Mouse (Mus musculus) spleen, postnatal 10 days (tissue): ENCODE data around the gene Tgm7.

Source experiments
- DNase-seq, 2 experiments: peaks; one replicate each; pipeline ENCODE4 v3.0.0; 2021 to 2022; ENCODE audit warnings: low spot score in 2 of 2

The Tgm7 gene

GRCm38 (mm10) chr2:121071871-121072270 lies 37.7 kb downstream of the Tgm7 start:
- DNase-seq, result no peak

DNA sequence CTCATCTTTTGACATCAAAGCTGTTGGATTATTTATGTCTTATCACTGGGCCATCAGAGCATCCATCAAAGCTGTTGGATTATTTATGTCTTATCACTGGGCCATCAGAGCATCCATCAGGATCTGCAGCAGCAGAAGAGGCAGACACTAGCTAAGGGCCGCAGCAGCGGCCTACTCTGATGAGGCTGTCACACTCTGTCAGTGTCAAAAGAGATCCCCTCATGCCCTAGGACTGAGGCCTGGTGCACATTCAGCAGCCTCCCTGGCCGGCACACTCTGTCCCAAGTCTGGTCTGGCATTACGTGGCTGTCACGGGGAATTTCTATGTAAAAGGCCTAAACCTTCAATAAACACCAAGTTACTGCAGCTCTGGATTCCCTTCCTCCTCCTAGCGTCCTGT lies 40.1 kb downstream of the Tgm7 start:
- DNase-seq, result no peak

- no peak for DNase-seq
These were observed 42.5 kb downstream of the Tgm7 start for GRCm38 (mm10) chr2:121067116-121067515.

GRCm38 (mm10) chr2:121061315-121061714 lies 48.3 kb downstream of the Tgm7 start:
- DNase-seq, result no peak

- DNase-seq, result no peak
These were observed 51.6 kb downstream of the Tgm7 start for GRCm38 (mm10) chr2:121057997-121058396.

GRCm38 (mm10) chr2:121055915-121056314 lies 53.7 kb downstream of the Tgm7 start:
- DNase-seq, result peak in 1 of 2 experiments; percentile 53

- no peak for DNase-seq
These were observed 55.5 kb downstream of the Tgm7 start for GRCm38 (mm10) chr2:121054060-121054459.

- DNase-seq, result no peak
These were observed 57.4 kb downstream of the Tgm7 start for GRCm38 (mm10) chr2:121052176-121052575.

DNA sequence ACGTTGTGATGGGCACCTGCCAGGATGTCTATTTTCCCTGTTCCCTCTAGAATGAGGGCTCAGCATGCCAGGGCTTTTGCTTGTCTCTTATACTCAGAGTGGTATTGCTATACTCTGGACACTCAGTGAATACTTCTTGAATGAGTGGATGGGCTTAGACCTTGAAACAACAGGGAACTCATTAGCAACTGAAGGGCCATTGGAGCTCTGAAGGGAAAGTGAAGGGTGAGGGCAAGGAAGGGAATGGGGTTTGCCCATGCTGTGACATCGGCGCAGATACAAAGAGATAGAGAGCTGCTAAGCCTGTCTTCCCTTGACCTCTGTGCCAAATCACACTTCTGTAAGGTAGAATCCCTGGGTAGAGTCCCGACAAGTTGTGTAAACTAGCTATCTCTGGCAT lies 63.9 kb downstream of the Tgm7 start:
- DNase-seq, result no peak
